Mouse (Mus musculus): ENCODE measurements around the gene Pacs2. TPM values are rescaled to one million over a fixed set of nuclear protein-coding genes. Genes with fewer than 3 reads are reported as not detected.

The Pacs2 gene
- polyA plus RNA-seq, 1 experiment from 2014 or later = 7.0 TPM

- 67% methylated on average over 4 of the region's 4 CpGs for WGBS
- no peak for ATAC-seq (ENCODE audit: extremely low read depth, insufficient number of reproducible peaks, low FRiP score, low TSS enrichment)
- peaks cover 68% of the 10 kb centered on the region for H3K4me1 ChIP-seq
These were observed 15.7 kb downstream of the Pacs2 start for GRCm38 (mm10) chr12:113030046-113030445.

DNA sequence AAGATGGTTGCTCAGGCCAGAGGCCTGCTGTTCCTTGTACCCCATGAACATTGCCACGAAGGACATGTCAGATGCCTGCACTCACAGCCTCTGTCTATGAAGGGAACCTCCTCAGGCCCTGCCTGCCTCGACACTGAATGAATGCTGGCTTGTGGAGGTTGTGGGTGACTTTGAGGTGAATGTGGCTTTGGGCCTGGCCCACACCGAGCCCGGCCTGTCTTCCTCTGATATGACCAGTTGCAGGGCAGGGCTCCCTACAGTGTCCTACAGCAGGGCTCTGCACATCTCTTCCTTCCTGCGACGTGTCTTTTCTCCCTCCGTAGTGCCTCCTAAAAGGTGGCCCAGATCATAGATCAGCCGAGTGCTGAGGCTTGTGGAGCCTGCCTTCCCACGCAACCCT, 16.7 kb downstream of the Pacs2 start:
- Histone ChIP-seq H3K27me3 (replicated peaks) (no peaks in the 10 kb centered on the region), H3K4me2 (no peak overlapping the region), H3K4me3 (no peak overlapping the region), H3K9me3 (no peaks in the 10 kb centered on the region), H3K27ac (replicated peaks) (no peak overlapping the region), H3K36me3 (peaks cover 13% of the 10 kb centered on the region; the same call in 1 of the 2 replicates), H3K9ac (no peak overlapping the region), H3K4me1 (peaks cover 77% of the 10 kb centered on the region)
- no peak for ATAC-seq (ENCODE audit: extremely low read depth, insufficient number of reproducible peaks, low FRiP score, low TSS enrichment)
- 72% methylated on average over 9 of the region's 9 CpGs for WGBS

More at GRCm38 (mm10) chr12:113030046-113030445, 15.7 kb downstream of the Pacs2 start:
- Histone ChIP-seq H3K9me3 (no peaks in the 10 kb centered on the region), H3K27ac (replicated peaks) (no peak overlapping the region), H3K4me2 (no peak overlapping the region), H3K36me3 (peaks cover 19% of the 10 kb centered on the region; the same call in 1 of the 2 replicates), H3K9ac (no peak overlapping the region), H3K27me3 (replicated peaks) (no peaks in the 10 kb centered on the region), H3K4me3 (no peak overlapping the region)

- Histone ChIP-seq H3K27ac (replicated peaks) (no peak overlapping the region), H3K36me3 (peaks cover 10% of the 10 kb centered on the region; the same call in 1 of the 2 replicates), H3K4me3 (no peak overlapping the region), H3K4me1 (peaks cover 81% of the 10 kb centered on the region), H3K4me2 (no peak overlapping the region), H3K27me3 (replicated peaks) (no peaks in the 10 kb centered on the region), H3K9me3 (no peaks in the 10 kb centered on the region), H3K9ac (no peak overlapping the region)
- WGBS = 68% methylated on average over 6 of the region's 6 CpGs
- ATAC-seq (ENCODE audit: extremely low read depth, insufficient number of reproducible peaks, low FRiP score, low TSS enrichment) = no peak
These were observed 17.1 kb downstream of the Pacs2 start for GRCm38 (mm10) chr12:113031441-113031840.

DNA sequence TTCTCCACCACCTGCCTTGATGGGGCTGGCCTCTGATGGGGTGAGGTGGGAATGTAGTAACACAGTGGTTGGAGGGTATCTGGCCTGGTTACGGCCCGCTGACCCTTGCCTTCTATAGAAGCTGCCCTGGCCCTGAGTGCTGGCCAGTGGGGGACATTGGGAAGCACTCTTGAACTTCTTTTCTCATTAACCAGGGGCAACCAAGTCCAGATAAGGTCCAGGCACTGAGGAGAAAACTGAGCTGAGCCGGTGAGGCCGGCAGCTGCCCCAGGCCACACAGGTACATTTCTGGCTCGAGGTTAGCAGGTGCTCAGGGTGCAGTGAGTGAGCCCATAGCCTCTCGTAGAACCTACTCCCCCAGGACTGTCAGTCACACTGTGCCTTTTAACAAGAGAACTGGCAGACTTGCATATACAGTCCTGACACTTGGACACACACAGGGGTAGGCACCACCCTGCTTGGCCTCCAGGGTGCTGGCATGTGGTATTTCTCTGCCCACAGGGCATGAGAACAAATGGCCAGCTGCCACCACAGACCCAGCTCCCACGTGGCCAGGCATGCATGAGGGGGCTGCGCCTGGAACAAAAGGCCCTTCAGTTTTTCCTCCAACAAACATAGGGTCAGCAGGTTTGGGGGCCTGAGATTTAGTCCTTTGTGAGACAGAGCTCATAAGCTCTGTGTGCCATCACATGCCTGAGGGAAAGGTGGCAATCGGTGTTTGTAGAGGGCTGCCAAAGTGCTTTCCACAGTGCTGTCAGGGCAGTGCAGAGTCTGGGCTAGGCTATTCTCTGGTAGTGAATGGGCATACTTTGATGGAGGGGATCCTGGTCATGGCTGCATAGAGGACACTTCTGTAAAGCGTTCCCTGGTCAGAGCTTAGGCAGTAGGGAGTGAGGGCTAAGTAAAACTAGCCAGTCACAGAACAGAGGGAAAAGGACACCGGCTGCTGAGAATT, 18.3 kb downstream of the Pacs2 start:
- Histone ChIP-seq H3K4me2 (no peak overlapping the region), H3K4me3 (no peak overlapping the region), H3K4me1 (peaks cover 86% of the 10 kb centered on the region), H3K9me3 (no peaks in the 10 kb centered on the region), H3K9ac (peak overlapping the region; percentile 44), H3K36me3 (peaks cover 5% of the 10 kb centered on the region; the same call in 1 of the 2 replicates), H3K27ac (replicated peaks) (no peak overlapping the region; the same call in 1 of the 2 replicates), H3K27me3 (replicated peaks) (no peaks in the 10 kb centered on the region)
- WGBS = 69% methylated on average over 11 of the region's 11 CpGs
- no peak for ATAC-seq (ENCODE audit: extremely low read depth, insufficient number of reproducible peaks, low FRiP score, low TSS enrichment)

DNA sequence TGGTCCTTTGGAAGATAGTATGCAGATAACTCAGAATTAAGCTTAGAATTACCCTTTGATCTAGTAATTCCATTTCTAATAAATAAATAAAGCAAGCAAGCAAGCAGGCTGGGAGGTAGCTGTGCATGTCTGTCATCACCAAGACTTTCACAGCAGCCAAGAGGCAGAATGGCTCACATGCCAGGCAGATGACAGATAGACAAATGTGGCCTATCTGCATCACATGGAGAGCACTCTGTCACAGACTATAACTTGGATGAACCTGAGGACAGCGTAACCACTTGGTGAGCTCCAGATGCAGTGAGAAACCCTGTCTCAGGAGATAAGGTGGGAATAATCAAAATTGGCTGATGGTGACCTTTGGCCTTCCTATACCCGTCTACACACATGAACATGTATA, 20.8 kb downstream of the Pacs2 start:
- no peak for ATAC-seq (ENCODE audit: extremely low read depth, insufficient number of reproducible peaks, low FRiP score, low TSS enrichment)
- H3K36me3 ChIP-seq = no peaks in the 10 kb centered on the region; the same call in 1 of the 2 replicates
- peaks cover 67% of the 10 kb centered on the region for H3K4me1 ChIP-seq
- WGBS = 47% methylated on average over 2 of the region's 2 CpGs
- no peak overlapping the region for H3K9ac ChIP-seq
- H3K27ac ChIP-seq (replicated peaks) = peak overlapping the region; percentile 46
- no peak overlapping the region for H3K4me2 ChIP-seq
- H3K4me3 ChIP-seq = no peak overlapping the region
- H3K27me3 ChIP-seq (replicated peaks) = no peaks in the 10 kb centered on the region
- no peaks in the 10 kb centered on the region for H3K9me3 ChIP-seq

- no peak overlapping the region for H3K27ac ChIP-seq (replicated peaks)
- H3K4me2 ChIP-seq = no peak overlapping the region
- H3K4me3 ChIP-seq = no peak overlapping the region
- H3K9ac ChIP-seq = 0 out of 2 replicates have a peak overlapping the region, but pooled peaks have one; percentile 5
- 79% methylated on average over 4 of the region's 4 CpGs for WGBS
- no peak for ATAC-seq (ENCODE audit: extremely low read depth, insufficient number of reproducible peaks, low FRiP score, low TSS enrichment)
- H3K4me1 ChIP-seq = peaks cover 64% of the 10 kb centered on the region
- no peaks in the 10 kb centered on the region for H3K36me3 ChIP-seq
- H3K9me3 ChIP-seq = no peaks in the 10 kb centered on the region
- no peaks in the 10 kb centered on the region for H3K27me3 ChIP-seq (replicated peaks)
These were observed 22.7 kb downstream of the Pacs2 start for GRCm38 (mm10) chr12:113036996-113037395.

DNA sequence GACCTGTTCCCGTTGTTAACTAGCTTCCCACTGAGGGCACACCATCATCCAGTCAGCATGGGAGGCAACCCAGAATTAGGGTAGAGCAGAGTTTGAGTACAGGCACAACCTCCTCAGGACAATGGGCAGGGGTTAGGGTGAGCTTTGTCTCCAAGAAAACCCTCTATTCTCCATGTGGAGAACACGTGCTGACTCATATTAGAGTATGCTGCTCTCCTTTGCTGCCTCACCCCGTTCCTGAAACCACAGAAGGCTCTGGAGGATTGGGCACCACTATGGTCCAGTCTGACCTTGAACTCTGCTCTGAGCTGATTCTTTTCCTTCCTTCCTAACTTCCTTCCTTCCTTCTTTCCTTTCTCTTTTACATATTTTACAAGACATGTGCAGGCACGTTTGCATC, 24.1 kb downstream of the Pacs2 start:
- WGBS = 83% methylated on average over 4 of the region's 4 CpGs
- H3K36me3 ChIP-seq = no peaks in the 10 kb centered on the region
- no peak overlapping the region for H3K4me3 ChIP-seq
- peaks cover 56% of the 10 kb centered on the region for H3K4me1 ChIP-seq
- ATAC-seq (ENCODE audit: extremely low read depth, insufficient number of reproducible peaks, low FRiP score, low TSS enrichment) = no peak
- no peak overlapping the region for H3K9ac ChIP-seq
- H3K27me3 ChIP-seq (replicated peaks) = no peaks in the 10 kb centered on the region
- no peaks in the 10 kb centered on the region for H3K9me3 ChIP-seq
- H3K27ac ChIP-seq (replicated peaks) = no peak overlapping the region
- H3K4me2 ChIP-seq = no peak overlapping the region

DNA sequence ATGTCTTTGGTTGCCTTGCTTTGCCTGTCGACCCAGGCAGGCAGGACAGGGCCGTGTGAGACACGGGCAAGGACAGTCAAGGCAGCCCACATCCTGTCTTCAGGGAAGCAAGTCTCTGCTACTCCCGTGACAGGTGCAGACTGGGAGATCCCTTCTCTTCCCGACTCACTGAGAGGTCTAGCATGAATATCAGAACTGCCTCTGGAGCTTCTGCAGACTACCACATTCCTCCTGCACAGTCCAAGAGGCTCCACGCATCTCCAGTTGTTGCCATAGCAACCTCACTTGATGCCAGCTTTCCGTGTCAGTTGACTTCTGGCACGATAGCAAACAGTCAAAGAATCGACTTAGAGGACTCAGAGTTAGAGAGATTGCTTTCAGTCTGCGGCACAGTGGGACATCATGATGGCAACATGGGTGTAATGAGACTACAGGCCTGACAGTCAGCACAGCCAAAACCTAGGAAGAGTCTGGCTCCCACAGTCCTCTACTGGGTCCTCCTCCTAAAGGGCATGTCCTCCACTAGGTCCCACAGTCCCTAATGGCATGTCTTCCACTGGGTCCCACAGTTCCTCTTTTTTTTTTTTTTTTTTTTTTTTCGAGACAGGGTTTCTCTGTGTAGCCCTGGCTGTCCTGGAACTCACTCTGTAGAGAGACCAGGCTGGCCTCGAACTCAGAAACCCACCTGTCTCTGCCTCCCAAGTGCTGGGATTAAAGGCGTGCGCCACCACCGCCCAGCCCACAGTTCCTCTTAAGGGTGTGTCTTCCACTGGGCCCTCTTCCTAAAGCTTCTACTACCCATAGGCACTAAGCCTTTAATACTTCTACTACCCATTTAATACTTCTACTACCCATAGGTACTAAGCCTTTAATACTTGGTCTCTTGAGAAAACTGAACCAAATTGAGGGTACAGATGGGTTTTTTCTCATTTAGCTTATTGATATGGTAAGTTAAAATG, 27.5 kb downstream of the Pacs2 start:
- peaks cover 18% of the 10 kb centered on the region for H3K36me3 ChIP-seq
- ATAC-seq (ENCODE audit: extremely low read depth, insufficient number of reproducible peaks, low FRiP score, low TSS enrichment) = no peak
- no peaks in the 10 kb centered on the region for H3K9me3 ChIP-seq

GRCm38 (mm10) chr12:113042543-113042942, 28.2 kb downstream of the Pacs2 start:
- Histone ChIP-seq H3K36me3 (peaks cover 24% of the 10 kb centered on the region), H3K9ac (no peak overlapping the region), H3K4me1 (peaks cover 23% of the 10 kb centered on the region), H3K27ac (replicated peaks) (no peak overlapping the region), H3K27me3 (replicated peaks) (no peaks in the 10 kb centered on the region), H3K4me2 (no peak overlapping the region), H3K4me3 (no peak overlapping the region), H3K9me3 (no peaks in the 10 kb centered on the region)
- no peak for ATAC-seq (ENCODE audit: extremely low read depth, insufficient number of reproducible peaks, low FRiP score, low TSS enrichment)
- WGBS = 70% methylated on average over 2 of the region's 2 CpGs

More for the DNA sequence above, 27.5 kb downstream of the Pacs2 start:
- no peaks in the 10 kb centered on the region for H3K27me3 ChIP-seq (replicated peaks)
- WGBS = 52% methylated on average over 15 of the region's 15 CpGs
- no peak overlapping the region for H3K4me3 ChIP-seq
- peaks cover 24% of the 10 kb centered on the region for H3K4me1 ChIP-seq
- H3K9ac ChIP-seq = no peak overlapping the region
- H3K4me2 ChIP-seq = no peak overlapping the region
- peak overlapping the region; percentile 49; the same call in 1 of the 2 replicates for H3K27ac ChIP-seq (replicated peaks)

DNA sequence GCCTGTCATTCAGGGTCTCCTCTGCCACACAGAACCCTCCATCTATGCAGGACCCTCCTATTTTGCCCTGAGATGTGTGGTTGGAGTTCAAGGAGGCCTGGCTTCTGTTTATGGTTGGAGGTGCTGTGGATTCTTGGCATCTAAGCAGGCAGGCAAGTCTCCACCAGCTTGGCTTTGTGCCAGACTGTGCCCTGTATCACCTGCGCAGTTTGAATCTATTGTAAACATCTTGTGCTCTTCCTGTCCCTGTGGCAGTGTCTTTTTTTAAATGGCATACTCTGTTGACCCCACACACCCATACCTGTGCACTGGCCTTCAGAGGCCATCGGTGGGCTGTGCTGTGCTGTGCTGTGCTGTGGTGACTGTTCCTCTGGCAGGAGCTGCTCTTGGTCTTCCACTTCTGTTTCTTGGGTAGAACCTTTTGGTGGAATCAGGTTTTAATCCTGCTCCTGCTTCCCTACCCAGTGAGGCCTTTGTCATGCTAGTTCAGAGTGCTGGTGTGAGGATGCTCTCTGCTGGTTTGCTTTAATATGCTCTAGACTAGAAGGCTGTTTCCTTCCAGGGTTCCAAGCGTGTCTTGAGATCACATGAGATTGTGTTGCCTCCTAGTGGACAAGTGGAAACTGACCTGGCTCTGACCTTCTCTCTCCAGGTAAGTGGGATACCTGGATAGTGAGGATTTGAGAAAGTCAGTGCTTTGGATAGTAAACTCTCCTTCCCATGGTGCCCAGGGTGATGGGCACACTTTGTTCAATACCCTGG, 30.8 kb downstream of the Pacs2 start:
- no peak for ATAC-seq (ENCODE audit: extremely low read depth, insufficient number of reproducible peaks, low FRiP score, low TSS enrichment)
- H3K36me3 ChIP-seq = peaks cover 40% of the 10 kb centered on the region
- no peak overlapping the region for H3K9ac ChIP-seq
- 73% methylated on average over 3 of the region's 3 CpGs for WGBS
- H3K4me1 ChIP-seq = peaks cover 29% of the 10 kb centered on the region
- no peaks in the 10 kb centered on the region for H3K9me3 ChIP-seq
- no peak overlapping the region for H3K4me3 ChIP-seq
- H3K4me2 ChIP-seq = no peak overlapping the region
- H3K27me3 ChIP-seq (replicated peaks) = no peaks in the 10 kb centered on the region
- H3K27ac ChIP-seq (replicated peaks) = no peak overlapping the region

Measured in heart, embryonic 13.5 days (tissue).